Mouse (Mus musculus): ENCODE results near the gene Cpt1a.

Gene Cpt1a

DNA sequence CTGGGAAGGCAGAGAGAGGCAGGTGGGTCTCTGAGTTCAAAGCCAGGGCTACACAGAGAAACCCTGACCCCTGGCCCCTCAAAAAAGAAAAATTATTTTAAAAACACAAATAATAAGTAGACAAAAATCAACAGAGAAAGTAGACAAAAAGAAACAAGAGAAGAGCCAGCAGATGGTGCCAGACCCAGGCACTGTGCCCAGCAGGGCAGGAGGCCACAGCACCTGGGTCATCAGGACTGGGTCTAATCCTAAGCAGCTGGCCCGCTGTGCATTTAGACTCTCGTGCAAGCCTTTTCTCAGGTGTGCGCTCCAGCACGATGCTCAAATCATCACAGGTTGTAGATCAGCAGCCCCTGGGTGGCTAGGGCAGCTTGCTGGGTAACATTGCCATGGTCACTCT is 41.4 kb downstream of the Cpt1a start:
- DNase-seq (ENCODE audit: extremely low spot score, low read depth, low spot score): no peak

DNA sequence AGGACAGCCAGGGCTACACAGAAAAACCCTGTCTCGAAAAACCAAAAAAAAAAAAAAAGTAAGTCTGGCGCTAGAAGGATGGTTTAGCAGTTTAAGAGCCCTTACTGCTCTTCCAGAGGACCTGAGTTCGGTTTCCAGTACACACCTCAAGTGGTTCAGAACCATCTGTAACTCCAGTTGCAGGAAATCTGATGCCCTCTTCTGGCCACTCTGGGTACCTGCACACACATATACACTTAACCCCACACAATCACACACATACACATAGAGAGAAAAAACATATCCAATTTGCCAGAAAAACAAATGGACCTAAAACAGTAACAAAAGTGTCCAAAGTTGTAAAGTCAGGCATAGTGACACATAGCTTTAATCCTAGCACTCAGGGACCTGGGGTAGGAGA is 43.0 kb downstream of the Cpt1a start:
- no peak for DNase-seq (ENCODE audit: extremely low spot score, low read depth, low spot score)

DNA sequence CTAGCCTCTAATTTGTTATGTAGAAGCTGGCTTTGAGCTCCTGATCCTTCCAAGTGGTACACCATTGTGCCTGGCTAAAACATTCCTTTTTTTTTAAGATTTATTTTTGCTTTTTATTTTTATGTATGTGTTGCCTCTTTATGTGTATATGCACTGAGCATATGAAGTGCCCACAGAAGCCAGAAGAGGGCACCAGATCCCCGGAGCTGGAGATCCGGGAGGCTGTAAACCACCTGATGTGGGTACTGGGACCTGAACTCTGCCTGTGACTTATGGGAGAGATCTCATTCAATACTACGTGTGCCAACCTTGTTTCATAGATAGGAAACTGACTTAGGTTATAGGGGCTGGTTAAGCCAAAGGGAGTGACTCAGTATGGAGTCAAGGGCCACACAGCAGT is 46.1 kb downstream of the Cpt1a start:
- DNase-seq (ENCODE audit: extremely low spot score, low read depth, low spot score): no peak

DNA sequence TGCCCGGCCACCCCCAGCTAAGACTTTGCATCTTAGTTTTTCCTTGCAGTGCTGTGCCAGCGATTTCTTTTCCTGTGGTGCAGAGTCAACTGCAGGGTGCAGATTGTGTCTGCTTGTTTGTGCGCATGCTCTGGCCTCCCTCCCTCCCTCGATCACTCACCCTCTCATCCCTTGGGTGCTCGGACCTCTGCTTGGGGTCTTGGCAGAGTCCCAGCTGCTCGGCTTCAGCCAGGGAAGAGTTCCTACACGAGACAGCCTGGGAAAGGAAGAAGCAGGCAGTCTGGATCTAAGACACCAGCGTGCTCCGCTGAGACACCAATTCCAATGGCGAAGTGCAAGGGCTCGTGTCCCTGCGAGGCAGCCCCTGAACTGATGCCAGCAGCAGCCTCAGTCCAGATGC is 51.2 kb downstream of the Cpt1a start:
- DNase-seq (ENCODE audit: extremely low spot score, low read depth, low spot score): no peak

DNA sequence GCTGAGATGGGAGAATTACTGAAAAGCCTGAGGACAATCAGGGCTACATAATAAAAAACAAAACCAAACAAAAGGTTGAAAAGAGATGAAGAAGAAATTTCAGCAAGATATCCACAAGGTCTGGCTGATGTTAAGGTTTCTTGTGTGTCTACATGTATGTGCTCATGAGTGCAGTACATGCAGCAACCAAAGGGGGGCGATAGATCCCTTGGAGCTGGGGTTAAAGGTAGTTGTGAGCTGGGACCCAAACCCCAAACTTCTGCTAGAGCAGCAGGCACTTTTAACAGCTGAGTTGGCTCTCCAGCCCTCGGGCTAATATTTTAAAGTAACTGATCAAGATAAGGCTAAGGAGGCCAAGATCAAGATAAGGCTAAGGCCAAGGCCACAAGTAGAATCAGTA is 51.9 kb downstream of the Cpt1a start:
- DNase-seq (ENCODE audit: extremely low spot score, low read depth, low spot score): no peak

DNA sequence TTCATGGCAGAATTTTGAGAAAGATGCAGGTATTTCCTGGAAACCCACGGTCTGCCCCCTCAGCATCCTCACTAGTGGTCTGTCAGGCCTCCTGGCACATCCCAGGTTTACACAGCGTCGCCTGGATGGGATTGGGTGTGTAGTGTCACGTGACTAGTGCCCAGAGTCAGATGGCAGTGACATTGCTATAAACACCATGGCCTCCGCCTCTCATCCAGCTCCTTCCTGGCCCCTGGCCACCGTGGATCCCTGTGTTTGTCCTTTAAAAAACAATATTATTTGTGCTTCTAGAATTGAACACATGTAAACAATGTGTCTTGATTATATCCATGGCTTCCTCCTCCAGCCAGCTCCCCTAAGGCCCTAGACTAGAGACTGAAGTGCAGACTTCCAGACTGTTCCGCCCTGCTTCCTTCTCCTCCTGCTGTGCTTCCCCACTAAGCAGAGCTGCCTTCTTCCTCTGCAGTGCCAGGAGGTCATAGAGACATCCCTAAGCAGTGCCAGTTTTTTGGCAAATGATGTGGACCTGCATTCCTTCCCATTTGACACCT is 53.9 kb downstream of the Cpt1a start:
- no peak for DNase-seq (ENCODE audit: extremely low spot score, low read depth, low spot score)

DNA sequence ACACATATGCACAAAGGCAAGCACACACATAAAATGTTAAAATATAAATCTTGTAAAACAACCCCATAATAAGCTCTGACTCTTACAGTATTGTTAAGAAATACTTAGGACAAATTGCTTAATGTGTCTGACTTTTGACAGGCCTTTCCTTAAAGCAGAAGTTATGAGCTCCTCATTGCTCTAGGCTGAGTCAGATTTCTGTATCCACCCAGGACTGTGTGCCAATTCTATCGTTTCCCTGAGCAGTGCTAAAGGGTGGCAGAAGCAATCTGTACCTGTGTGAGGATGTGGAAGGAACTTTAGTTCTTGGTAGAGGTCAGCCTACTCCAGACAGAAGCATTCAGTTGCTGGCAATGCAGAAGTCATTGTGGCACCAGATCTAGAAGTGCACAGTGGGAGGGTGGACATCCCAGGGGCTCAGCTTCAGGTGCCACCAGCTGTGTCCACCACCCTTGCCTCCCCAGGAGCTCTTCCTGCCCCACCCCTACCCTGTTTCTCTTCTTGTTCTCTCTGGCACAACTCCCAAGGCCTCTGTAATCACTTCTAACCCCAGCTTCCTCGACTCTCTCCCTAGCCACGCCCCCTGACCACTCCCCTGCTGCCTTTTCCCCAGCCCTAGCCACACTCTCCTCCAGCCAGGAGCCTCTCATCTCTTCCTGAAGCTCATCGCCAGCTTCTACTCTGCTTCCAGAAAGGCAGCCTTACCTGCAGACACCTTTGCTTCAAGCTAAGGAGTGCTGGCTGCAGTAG is 55.0 kb downstream of the Cpt1a start:
- DNase-seq (ENCODE audit: extremely low spot score, low read depth, low spot score): no peak

DNA sequence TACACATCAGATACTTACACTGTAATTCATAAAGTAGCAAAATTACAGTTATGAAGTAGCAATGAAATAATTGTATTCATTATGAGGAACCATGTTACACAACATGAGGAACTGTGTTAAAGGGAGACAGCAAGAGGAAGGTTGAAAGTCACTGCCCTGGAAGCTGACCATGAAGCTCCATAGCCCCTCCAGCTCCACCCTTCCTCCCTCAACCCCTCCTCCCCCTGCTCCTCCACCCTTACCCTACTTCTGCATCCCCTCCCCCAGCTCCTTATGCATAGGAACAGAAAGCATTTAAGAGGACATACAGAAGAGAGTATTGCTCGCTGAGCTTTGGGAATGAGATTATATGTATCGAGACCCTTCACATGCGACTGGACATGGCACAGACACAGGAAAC is 56.5 kb downstream of the Cpt1a start:
- DNase-seq (ENCODE audit: extremely low spot score, low read depth, low spot score): no peak

DNA sequence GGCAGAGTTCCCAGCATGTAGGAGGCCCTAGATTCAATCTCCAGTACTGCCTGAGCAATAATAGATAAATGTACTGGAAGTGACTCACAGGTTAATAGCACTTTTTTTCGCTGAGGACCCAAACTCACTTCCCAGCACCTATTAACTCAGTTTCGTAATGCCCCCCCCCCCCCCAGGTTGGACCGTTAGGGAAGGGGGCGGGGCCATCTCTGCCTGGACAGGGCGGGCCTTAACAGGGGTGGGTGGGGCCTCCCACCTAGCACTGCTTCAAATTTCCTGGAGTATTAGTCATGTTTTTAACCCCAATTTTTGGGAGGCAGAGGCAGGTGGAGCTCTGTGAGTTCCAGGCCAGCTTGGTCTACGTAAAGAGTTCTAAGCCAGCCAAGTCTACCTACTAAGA is 65.9 kb downstream of the Cpt1a start:
- DNase-seq (ENCODE audit: extremely low spot score, low read depth, low spot score): no peak

DNA sequence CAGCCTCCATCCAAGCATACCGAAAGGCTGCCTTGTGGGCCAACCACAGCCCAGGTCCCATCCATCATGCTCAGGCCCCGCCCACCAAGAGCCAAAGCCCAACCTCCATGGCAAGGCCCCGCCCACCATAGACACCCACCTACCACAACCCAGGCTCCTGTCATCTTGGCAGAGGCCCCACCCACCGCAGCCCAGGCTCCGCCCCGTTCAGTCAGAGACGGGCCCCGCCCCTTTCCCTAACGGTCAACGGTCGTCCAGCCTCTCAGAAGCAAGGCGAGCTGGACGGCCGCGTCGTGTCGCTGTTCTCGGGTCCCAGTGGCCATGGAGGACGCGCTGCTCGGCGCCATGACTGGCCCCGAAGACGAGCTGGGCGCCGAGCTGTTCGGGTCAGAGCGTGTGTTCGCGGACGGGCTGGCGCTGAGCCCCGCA is 66.5 kb downstream of the Cpt1a start, which contains the start of gene Tesmin:
Gene Tesmin, plus strand, starts transcription at position 229 of the 429 bp plus-strand sequence.
- no peak for DNase-seq (ENCODE audit: extremely low spot score, low read depth, low spot score)

DNA sequence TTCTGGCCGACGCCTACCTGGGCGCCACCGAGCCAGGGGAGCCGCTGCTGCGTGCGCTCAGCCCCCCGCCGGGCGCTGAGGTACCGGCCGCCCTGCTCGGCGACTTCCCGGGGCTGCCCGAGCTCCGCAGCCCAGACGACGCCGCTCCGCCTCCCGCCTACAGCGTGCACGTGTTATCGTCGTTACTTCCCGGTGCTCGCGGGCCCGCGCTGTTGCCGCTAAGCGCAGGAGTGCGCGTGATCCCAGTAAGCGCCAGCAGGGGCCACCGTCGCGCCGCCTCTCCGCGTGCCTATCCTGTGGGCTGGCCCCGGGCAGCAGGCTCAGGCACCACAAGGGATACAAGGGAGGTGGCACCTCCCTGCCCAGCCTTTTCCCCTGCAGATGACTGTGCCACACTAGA is 67.0 kb downstream of the Cpt1a start:
- DNase-seq (ENCODE audit: extremely low spot score, low read depth, low spot score): no peak

DNA sequence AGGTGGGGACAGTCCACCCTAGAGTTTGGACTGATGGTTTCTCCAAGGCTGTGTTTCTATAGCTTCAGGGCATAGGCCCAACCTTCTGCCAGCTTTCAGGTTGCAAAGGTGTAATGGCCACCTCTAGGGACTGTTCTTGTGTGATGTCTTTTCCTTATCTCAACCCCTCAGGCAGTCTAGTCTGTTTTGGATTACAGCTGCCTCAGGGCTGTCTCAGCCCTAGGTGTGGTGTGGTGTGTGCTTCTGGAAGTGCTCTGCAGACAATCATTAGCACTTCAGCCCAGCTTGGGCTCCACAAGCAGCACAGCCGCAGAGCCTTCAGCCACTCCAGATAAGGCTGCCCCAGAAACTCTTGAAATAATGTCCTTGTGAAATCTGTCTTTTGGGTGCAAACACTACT is 70.2 kb downstream of the Cpt1a start:
- DNase-seq (ENCODE audit: extremely low spot score, low read depth, low spot score): no peak

DNA sequence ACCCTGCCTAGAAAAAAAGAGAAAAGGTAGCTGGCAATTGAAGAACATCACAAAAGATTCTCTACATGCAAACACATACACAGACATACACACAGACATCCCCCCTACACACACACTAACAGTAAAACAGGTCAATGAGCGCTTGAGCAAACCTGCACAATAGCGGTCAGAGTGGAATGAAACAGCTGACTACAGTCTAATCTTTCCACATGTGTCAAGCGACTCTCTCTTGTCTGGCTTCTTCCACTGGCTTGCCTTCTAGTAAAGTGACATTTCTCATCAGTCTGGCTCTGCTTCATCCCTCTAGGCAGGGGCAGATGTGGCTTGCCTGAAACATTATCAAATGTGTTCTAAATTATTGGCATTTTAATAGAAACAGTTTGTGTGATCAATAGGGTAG is 72.1 kb downstream of the Cpt1a start:
- no peak for DNase-seq (ENCODE audit: extremely low spot score, low read depth, low spot score)

DNA sequence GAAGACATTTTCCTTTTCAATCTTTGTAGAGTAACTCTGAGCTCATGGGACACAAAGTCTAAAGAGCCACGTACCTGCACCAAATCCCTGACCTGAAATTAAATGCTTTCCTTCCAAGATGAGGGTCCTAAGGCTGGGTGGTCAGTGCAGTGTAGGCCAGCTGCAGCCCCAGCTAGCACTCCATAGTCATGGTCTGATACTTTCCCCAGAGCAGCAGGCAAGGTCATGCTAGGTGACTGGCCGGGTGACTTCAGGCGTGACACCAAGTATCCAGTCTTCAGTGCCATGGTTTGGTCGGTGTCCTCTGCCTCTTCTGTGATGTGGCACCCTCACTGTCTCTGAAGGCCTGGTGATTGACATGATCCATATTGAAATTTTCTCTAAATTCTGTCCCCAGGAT is 77.9 kb downstream of the Cpt1a start:
- DNase-seq (ENCODE audit: extremely low spot score, low read depth, low spot score): no peak

DNA sequence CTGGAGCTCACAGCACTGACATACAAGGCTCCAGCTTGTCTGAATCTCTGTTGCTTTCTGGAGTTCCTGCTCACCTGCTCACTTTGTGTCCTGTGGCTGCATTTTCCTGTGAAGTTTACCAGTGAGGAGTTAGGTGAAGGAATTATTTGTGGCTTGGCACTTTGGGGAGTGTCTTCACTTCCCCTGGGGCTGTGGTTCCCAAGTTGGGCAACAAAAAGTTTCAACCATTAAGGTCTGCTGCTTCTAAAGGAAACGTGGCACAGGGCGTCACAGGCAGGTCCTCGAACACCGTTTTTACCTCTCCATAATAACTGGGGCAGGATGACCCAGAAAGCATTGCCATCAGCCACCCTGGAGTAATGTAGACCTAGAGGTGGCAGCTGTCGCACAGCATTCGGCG is 79.4 kb downstream of the Cpt1a start:
- no peak for DNase-seq (ENCODE audit: extremely low spot score, low read depth, low spot score)

DNA sequence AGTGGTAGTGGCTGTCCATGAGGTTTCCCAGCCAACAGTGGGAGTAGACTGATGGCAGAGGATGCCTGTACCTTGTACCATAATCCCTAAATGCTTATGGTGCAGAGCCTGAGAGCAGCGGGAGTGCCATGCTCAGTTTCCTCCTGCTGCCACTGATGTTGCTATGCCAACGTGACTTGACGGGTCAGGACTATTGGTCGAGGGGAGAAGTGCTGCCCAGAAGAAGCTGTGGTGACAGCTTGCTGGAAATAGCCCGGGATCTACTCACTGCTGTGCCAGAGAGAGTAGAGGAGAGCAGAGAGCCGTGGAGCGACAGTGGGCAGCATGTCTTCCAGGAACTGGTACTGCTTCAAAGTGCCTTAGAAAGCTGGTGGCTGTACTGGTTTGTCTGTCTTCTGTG is 79.8 kb downstream of the Cpt1a start:
- no peak for DNase-seq (ENCODE audit: extremely low spot score, low read depth, low spot score)

DNA sequence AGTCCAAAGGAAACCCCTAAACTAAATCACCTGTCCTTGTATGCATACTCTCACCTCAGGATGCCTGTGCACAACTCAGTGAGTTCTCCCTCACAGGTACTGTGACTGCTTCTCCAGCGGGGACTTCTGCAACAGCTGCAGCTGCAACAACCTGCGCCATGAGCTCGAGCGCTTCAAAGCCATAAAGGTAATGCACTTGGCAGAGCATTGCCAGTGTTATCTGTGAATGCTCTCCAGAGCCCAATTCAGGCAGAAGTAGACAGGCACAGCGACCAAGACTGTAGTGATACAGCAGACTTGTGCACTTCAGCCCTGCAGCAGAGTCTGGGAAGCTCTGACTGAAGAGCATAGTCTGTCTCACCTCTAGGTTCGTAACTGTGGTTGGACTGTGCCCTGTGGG is 80.3 kb downstream of the Cpt1a start:
- DNase-seq (ENCODE audit: extremely low spot score, low read depth, low spot score): no peak

DNA sequence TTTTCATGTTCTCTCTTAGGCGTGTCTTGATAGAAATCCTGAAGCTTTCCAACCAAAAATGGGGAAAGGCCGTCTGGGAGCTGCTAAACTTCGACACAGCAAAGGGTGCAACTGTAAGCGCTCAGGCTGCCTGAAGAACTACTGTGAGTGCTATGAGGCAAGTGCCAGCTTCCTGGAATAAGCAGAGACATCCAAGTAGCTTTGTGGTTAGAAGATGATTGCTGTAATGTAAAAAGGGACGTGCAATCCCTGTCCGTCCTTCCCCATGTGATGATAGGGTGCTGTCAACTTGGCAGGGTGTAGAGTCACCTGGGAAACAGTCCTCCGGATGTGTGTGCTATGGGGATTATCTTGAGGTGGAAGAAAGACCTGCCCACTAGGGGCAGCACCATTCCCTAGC is 81.9 kb downstream of the Cpt1a start:
- DNase-seq (ENCODE audit: extremely low spot score, low read depth, low spot score): no peak

DNA sequence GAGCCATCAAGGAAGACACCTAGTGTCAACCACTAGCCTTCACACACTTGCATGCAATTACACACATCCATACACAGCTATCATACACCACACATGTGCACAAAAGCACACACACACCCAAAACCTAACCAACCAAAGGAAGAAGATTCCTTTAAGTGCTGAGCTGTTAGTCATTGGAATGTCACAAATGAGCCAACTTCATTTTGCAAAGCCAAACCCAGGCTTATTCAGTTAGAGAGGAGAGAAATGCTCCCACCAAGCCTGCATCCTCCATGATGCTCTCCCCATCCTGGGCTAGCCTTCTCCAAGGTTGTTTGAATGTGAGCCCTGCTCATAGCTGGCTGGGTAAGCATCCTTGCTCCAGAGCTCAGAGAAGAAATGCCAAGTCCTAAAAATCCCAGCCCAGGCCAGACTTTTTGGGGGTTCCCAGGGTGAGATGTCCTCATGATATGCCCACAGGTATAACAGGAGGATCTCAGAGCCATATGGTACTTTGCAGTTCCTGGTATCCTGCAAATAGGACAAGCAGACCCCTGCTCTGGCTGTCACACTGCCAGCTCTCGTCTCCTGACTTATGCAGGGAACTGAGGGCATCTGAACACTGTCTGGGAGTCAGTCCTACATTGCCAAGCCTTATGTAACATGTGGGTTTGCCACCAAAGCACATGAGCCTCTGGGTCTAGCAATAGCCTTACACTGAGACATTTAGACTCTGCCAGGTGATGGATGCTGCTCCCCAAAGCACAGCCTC is 83.6 kb downstream of the Cpt1a start:
- DNase-seq (ENCODE audit: extremely low spot score, low read depth, low spot score): no peak

DNA sequence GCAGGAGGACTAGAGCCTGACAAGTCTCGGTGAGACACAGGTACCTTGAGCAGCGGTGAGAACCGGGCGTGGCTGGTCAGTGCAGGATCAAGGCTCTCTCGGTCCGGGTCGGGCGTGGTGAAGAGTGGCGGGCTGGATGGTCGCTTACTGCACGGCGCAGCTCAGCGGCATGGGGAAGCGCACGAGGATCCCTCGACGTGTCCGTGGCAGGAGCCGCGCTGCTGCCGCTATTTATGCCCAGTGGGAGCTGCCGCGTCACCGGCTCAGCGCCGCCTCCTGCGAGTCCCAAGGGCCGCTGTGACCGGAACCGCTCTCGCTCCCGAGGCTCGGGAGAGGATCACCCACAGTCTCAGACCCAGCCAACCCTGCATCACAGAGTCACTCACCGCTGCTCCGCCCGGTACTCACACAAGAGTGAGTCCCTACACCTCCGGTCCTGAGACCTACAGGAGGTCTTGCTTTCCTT is 92.2 kb downstream of the Cpt1a start, which contains the start of gene Gal:
Gene Gal, minus strand, starts transcription at position 277 of the 466 bp plus-strand sequence.
- DNase-seq (ENCODE audit: extremely low spot score, low read depth, low spot score): no peak

DNA sequence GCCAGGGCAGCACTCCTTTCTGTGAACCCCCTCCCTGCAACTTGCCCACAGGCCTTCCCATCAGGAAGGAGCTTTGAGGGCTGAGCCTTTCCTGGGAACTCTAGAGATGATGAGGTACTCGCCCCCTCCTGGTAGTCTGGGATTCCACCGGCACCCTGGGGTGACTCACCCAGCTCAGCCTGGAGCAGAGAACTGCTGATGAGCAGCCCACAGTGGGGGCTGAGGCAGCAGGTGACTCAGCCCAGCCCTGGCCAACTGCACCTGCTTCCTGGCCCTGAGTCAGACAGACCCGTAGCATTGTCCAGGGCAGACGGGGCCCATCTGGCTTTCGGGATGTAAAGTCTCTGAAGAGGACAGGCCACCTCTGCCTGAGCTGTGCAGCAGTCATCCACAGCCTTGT is 97.1 kb downstream of the Cpt1a start:
- DNase-seq (ENCODE audit: extremely low spot score, low read depth, low spot score): no peak

DNA sequence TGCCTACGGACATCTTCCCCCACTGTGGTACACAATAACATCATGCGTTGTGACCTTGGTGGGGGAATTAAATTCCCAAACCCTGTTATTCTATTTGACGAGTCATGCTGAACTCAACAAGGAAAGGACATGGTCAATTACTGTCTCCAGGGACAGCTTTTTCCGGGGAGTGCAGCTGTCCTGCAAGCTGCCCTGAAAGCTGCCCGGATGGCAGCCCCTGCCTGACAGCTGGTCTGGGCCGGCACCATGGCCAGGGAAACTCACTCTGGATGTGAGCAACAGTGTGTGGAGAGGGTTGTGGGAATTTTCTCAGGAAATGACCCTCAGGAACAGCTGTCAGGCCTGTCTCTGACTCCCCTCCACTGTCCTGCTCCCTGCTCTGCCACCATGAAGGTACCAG is 100.4 kb downstream of the Cpt1a start:
- DNase-seq (ENCODE audit: extremely low spot score, low read depth, low spot score): no peak
